Mouse (Mus musculus) erythroblast, embryonic 14.5 days (primary cell): ENCODE results near the gene Gm10961. TPM values are rescaled to one million over a fixed set of nuclear protein-coding genes. Genes with fewer than 3 reads are reported as not detected.

Experiments
- H3K27me3 ChIP-seq: 2 replicates; pipeline ENCODE4 v1.6.1; 2012; ENCODE audit warnings: inconsistent platforms; ENCODE audit not compliant: control insufficient read depth
- H3K36me3 ChIP-seq: 2 replicates; pipeline ENCODE4 v1.6.1; 2012; ENCODE audit warnings: mild to moderate bottlenecking, inconsistent platforms; ENCODE audit not compliant: control insufficient read depth
- H3K4me1 ChIP-seq: 2 replicates; pipeline ENCODE4 v1.6.1; 2012; ENCODE audit warnings: inconsistent platforms; ENCODE audit not compliant: control insufficient read depth
- H3K4me3 ChIP-seq: replicated peaks from 2 replicates; pipeline ENCODE3; 2012; ENCODE audit warnings: moderate library complexity, mild to moderate bottlenecking, inconsistent platforms
- H3K9me3 ChIP-seq: 2 replicates; pipeline ENCODE4 v1.6.1; 2012; ENCODE audit warnings: low read length, inconsistent platforms, mixed read lengths; ENCODE audit not compliant: control insufficient read depth
- GATA1 ChIP-seq: IDR thresholded peaks from 2 replicates; pipeline ENCODE4 v1.6.1; 2012; ENCODE audit warnings: low read length, inconsistent platforms, mixed read lengths
- TAL1 ChIP-seq: IDR thresholded peaks from 3 replicates; pipeline ENCODE4 v1.6.1; 2012; ENCODE audit warnings: low read length, inconsistent platforms, mixed read lengths
- polyA plus RNA-seq: library from polyadenylated mRNA; stranded (reverse); fragments of >175 nt; gene quantifications from 2 replicates; pipeline ENCODE4 v1.2.3, GENCODE M21; 2012

Gm10961 gene
- polyA plus RNA-seq, 1 experiment = not detected

DNA sequence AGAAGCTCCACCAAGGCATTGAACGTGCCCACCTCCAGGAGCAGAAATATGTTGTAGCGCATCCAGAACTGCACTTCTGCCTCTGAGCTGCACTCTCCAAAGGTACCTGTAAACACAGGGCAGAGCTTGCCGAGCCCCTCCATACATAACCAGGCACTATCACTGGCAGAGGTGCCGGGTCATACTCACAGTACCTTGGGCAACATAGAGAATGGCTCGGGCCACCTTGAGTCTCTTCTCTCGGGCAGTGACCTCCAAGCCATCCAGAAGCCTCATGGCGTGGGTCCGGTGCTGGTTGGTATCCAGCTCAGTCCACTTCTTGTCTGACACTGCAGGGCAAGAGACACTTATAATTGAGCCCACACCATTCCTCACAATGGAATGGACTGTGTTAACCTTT is 4.4 kb upstream of the Gm10961 start:
- H3K36me3 ChIP-seq = peaks cover 60% of the 10 kb centered on the region
- peaks cover 15% of the 10 kb centered on the region for H3K4me1 ChIP-seq
- TF ChIP-seq TAL1 (no peak), GATA1 (no peak)
- no peaks in the 10 kb centered on the region for H3K27me3 ChIP-seq
- H3K4me3 ChIP-seq = no peak overlapping the region
- no peaks in the 10 kb centered on the region for H3K9me3 ChIP-seq

- no peak for TF ChIP-seq GATA1
- TF ChIP-seq TAL1 = no peak
- Histone ChIP-seq H3K27me3 (no peaks in the 10 kb centered on the region), H3K9me3 (no peaks in the 10 kb centered on the region), H3K4me1 (peaks cover 20% of the 10 kb centered on the region), H3K4me3 (no peak overlapping the region), H3K36me3 (peaks cover 52% of the 10 kb centered on the region)
Measured at GRCm38 (mm10) chr3:107627641-107628040, 3.5 kb upstream of the Gm10961 start.

GRCm38 (mm10) chr3:107628551-107628950 is 2.6 kb upstream of the Gm10961 start:
- Histone ChIP-seq H3K36me3 (peaks cover 43% of the 10 kb centered on the region), H3K4me1 (peaks cover 20% of the 10 kb centered on the region), H3K4me3 (no peak overlapping the region), H3K9me3 (no peaks in the 10 kb centered on the region), H3K27me3 (no peaks in the 10 kb centered on the region)
- TF ChIP-seq GATA1 = no peak
- no peak for TF ChIP-seq TAL1

DNA sequence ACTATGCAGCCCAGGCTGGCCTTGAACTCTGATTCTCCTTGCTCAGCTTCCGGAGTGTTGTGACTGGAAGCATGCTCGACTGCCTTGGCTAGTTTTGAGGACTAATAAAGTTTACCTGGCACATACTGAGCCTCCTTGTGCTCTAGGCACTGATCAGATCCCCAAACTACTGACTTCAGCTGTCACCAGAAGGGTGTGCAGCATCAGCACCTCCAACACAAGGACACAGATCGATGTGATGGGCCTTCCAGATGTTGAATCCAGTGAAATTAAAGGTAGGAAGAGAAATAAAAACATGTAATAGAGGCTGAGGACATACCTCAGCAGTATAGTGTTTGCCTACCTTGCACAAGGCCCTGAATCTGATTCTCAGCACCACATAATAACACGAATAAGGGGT is 1.7 kb upstream of the Gm10961 start:
- H3K9me3 ChIP-seq = no peaks in the 10 kb centered on the region
- H3K36me3 ChIP-seq = peaks cover 36% of the 10 kb centered on the region
- no peaks in the 10 kb centered on the region for H3K27me3 ChIP-seq
- no peak overlapping the region for H3K4me3 ChIP-seq
- TF ChIP-seq GATA1 (no peak), TAL1 (no peak)
- H3K4me1 ChIP-seq = peaks cover 20% of the 10 kb centered on the region

DNA sequence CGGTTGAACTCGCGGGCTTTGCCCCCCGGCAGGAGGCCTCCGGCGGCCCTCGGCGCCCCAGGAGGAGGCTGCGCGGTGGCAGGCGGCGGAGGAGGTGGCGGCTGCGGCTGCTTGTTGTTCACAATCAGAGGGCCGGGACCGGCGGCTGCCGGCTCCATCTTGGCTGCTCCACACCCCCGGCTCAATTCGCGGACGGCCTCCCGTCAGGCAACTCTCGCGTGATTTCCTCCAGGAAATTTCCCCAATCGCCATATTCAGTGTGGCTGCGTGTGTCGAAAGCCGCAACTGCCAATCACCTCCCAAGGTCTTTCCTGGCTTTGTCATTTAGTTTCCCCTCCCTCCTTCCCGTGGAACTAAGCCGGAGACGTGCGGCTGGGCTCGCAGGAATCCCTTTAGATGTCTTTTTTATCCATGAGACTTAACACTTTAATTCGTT is 419 bp downstream of the Gm10961 start, which contains the start of gene Strip1:
Gene Strip1 (minus strand): TSS at position 172 of the 436 bp plus-strand sequence.
- peaks cover 16% of the 10 kb centered on the region for H3K36me3 ChIP-seq
- H3K9me3 ChIP-seq = no peaks in the 10 kb centered on the region
- H3K4me3 ChIP-seq = peak within 1 kb of the TSS; percentile 88
- H3K27me3 ChIP-seq = no peaks in the 10 kb centered on the region; the same call in 1 of the 2 replicates
- TF ChIP-seq TAL1 (no peak), GATA1 (no peak)
- peaks cover 20% of the 10 kb centered on the region for H3K4me1 ChIP-seq

DNA sequence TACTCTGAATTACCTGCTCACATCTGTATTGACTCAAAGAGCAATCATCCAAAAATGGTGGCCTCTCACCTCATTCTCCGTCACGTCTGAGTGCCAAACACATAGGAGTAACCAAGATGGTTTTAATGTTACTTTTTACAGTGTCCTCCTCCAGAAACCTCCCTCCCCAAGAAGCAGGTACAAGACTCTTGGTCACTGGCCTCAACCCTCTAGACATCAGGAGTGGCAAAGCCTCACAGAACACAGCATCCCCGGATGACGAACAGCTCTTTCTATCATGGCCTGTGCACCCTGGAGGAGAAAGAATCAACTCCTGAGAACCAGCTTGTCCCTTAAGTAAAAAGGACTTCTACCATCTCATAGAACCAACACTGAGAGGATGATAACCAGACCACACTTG is 1.7 kb downstream of the Gm10961 start:
- no peaks in the 10 kb centered on the region; the same call in 1 of the 2 replicates for H3K27me3 ChIP-seq

DNA sequence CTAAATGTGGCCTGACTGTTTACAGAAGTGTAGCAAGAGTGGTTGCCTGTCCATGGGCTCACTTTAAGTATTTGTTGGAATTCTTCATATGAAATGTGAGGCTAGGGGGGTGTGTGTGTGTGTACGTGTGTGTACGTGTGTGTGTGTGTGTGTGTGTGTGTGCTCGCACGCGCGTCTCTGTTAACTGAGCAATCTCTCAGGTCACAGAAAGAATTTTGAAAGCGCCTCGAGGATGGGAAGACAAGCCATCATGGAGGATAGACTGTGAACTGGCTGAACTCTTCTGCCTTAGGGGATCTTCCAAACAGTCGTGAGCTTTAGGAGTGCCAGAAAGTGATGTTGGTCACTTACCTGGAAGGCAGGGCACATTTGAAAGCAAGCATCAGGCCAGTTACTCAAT is 2.8 kb downstream of the Gm10961 start:
- TF ChIP-seq GATA1 = no peak
- no peak for TF ChIP-seq TAL1
- no peaks in the 10 kb centered on the region for H3K9me3 ChIP-seq
- H3K4me3 ChIP-seq = no peak overlapping the region
- H3K27me3 ChIP-seq = no peaks in the 10 kb centered on the region; the same call in 1 of the 2 replicates
- H3K4me1 ChIP-seq = peaks cover 20% of the 10 kb centered on the region
- peaks cover 4% of the 10 kb centered on the region for H3K36me3 ChIP-seq

More for the DNA sequence above, 1.7 kb downstream of the Gm10961 start:
- Histone ChIP-seq H3K9me3 (no peaks in the 10 kb centered on the region), H3K4me3 (no peak overlapping the region), H3K4me1 (peaks cover 20% of the 10 kb centered on the region), H3K36me3 (peaks cover 4% of the 10 kb centered on the region)
- no peak for TF ChIP-seq TAL1
- no peak for TF ChIP-seq GATA1

DNA sequence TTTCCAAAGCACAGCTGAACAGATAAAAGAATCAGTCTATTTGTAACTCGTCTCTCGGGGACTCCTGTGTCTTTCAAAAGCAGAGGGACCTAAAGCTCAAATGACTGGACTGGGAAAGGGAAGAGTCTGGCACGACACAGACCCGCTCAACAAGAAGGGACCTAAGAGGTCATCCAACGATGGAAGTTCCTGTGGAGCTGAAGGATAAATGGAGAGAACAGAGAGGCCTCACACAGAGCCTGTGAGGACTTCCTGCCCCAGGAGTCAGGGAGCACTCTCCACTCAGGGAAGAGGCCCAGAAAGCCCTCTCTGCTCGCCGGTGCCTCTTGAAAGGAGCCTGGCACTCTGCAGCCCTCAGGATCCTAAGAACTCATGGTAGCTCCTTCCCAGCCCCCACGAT is 4.7 kb downstream of the Gm10961 start:
- H3K36me3 ChIP-seq = no peaks in the 10 kb centered on the region
- no peaks in the 10 kb centered on the region for H3K9me3 ChIP-seq
- no peak for TF ChIP-seq GATA1
- no peak for TF ChIP-seq TAL1
- no peaks in the 10 kb centered on the region; the same call in 1 of the 2 replicates for H3K27me3 ChIP-seq
- peaks cover 12% of the 10 kb centered on the region for H3K4me1 ChIP-seq
- no peak overlapping the region for H3K4me3 ChIP-seq

- Histone ChIP-seq H3K4me1 (peaks cover 8% of the 10 kb centered on the region), H3K36me3 (no peaks in the 10 kb centered on the region), H3K9me3 (no peaks in the 10 kb centered on the region), H3K27me3 (no peaks in the 10 kb centered on the region; the same call in 1 of the 2 replicates), H3K4me3 (no peak overlapping the region)
- no peak for TF ChIP-seq TAL1
- no peak for TF ChIP-seq GATA1
Measured at GRCm38 (mm10) chr3:107636236-107636635, 5.1 kb downstream of the Gm10961 start.
